Mouse (Mus musculus): ENCODE results near the gene Gm7173. TPM values are rescaled to one million over a fixed set of nuclear protein-coding genes. Genes with fewer than 3 reads are reported as not detected.

The Gm7173 gene
- 0.97 and 1.3 TPM in 2 replicates for polyA plus RNA-seq (2014; fragmentation: Nextera tagmentation; extraction: Ambion mirVana)

DNA sequence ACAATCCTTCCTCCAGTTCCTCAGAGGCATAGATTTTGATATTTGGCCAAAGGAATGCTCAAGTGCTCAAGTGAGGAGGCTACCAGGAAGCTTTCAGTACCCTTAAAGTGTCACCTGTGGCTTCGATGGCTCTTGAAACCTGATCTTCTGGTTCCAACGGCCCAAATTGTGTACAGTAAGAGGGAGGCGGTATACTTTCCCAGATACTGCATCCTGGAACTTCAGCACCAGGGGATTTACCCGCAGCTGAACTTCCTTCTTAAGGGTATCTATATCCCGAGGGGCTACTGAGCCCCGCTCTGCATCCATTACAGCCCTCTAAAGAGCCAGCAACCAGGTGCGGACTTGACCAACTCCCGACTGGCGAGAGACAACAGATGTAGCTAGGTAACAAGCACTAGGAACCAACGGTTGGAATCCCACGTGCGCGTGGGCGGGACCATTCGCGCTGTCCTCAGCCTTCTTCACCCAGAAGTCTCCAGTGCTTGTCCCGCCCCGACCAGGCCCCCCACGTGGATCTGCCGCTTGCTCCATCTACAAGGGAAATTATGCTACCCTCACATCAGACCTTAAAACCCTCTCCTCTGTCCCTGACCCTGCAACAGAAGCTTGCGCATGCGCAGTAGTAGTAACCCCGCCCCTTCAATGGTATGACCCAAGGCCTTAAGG lies at the start of gene Gm7173:
TSS of gene Gm7173 (minus strand) at position 309 of the 669 bp plus-strand sequence.
- H3K27me3 ChIP-seq (ENCODE audit: control insufficient read depth, insufficient read depth, low read length), result no peaks in the 10 kb centered on the region
- no peaks in the 10 kb centered on the region for H3K9me3 ChIP-seq (ENCODE audit: control insufficient read depth, low read length)
- H3K4me3 ChIP-seq (replicated peaks; ENCODE audit: low read depth, low read length), result peak within 1 kb of the TSS; percentile 35
- WGBS, result 30% methylated on average over 23 of the region's 23 CpGs
- ATAC-seq (ENCODE audit: low FRiP score, low TSS enrichment) (peak; percentile 75; the same call in 1 of the 2 replicates), DNase-seq (peak; percentile 67)
- H3K4me2 ChIP-seq (ENCODE audit: low read length), result peak within 1 kb of the TSS; percentile 52
- H3K9ac ChIP-seq (replicated peaks; ENCODE audit: low read length), result peak within 1 kb of the TSS; percentile 36; the same call in 1 of the 2 replicates
- H3K36me3 ChIP-seq (ENCODE audit: control insufficient read depth, insufficient read depth, low read length), result no peaks in the 10 kb centered on the region
- no peaks in the 10 kb centered on the region for H3K4me1 ChIP-seq (ENCODE audit: control insufficient read depth, insufficient read depth, low read length)
- H3K27ac ChIP-seq (replicated peaks; ENCODE audit: low read depth, low read length), result no peak within 1 kb of the TSS

GRCm38 (mm10) chrX:79517646-79518016 lies 546 bp upstream of the Gm7173 start:
- H3K27ac ChIP-seq (replicated peaks; ENCODE audit: low read depth, low read length), result no peak overlapping the region
- no peaks in the 10 kb centered on the region for H3K9me3 ChIP-seq (ENCODE audit: control insufficient read depth, low read length)
- ATAC-seq (ENCODE audit: low FRiP score, low TSS enrichment), result no peak
- H3K36me3 ChIP-seq (ENCODE audit: control insufficient read depth, insufficient read depth, low read length), result no peaks in the 10 kb centered on the region
- H3K4me3 ChIP-seq (replicated peaks; ENCODE audit: low read depth, low read length), result peak overlapping the region; percentile 35
- peak overlapping the region; percentile 52 for H3K4me2 ChIP-seq (ENCODE audit: low read length)
- DNase-seq, result no peak
- peak overlapping the region; percentile 36; the same call in 1 of the 2 replicates for H3K9ac ChIP-seq (replicated peaks; ENCODE audit: low read length)
- H3K27me3 ChIP-seq (ENCODE audit: control insufficient read depth, insufficient read depth, low read length), result no peaks in the 10 kb centered on the region
- 66% methylated on average over 1 of the region's 1 CpGs for WGBS
- no peaks in the 10 kb centered on the region for H3K4me1 ChIP-seq (ENCODE audit: control insufficient read depth, insufficient read depth, low read length)

GRCm38 (mm10) chrX:79316790-79317189 lies 200.3 kb downstream of the Gm7173 start:
- ATAC-seq (ENCODE audit: low FRiP score, low TSS enrichment) (no peak), DNase-seq (no peak)
- H3K27me3 ChIP-seq (ENCODE audit: control insufficient read depth, insufficient read depth, low read length), result no peaks in the 10 kb centered on the region

More at GRCm38 (mm10) chrX:79316790-79317189, 200.3 kb downstream of the Gm7173 start:
- no peaks in the 10 kb centered on the region for H3K36me3 ChIP-seq (ENCODE audit: control insufficient read depth, insufficient read depth, low read length)
- no peaks in the 10 kb centered on the region for H3K4me1 ChIP-seq (ENCODE audit: control insufficient read depth, insufficient read depth, low read length)
- no peak overlapping the region for H3K4me2 ChIP-seq (ENCODE audit: low read length)
- no peak overlapping the region for H3K27ac ChIP-seq (replicated peaks; ENCODE audit: low read depth, low read length)
- no peak overlapping the region for H3K4me3 ChIP-seq (replicated peaks; ENCODE audit: low read depth, low read length)
- H3K9me3 ChIP-seq (ENCODE audit: control insufficient read depth, low read length), result no peaks in the 10 kb centered on the region
- H3K9ac ChIP-seq (replicated peaks; ENCODE audit: low read length), result no peak overlapping the region

Other genes with a start within 250 kb of the Gm7173 start
- 0.23 TPM in 1 of 2 replicates, not detected in the other for gene Mageb16, start 154.2 kb upstream of the Gm7173 start, polyA plus RNA-seq (2014; fragmentation: Nextera tagmentation; extraction: Ambion mirVana)